Mouse (Mus musculus): ENCODE data around the gene Ubqln4. TPM values are rescaled to one million over a fixed set of nuclear protein-coding genes. Genes with fewer than 3 reads are reported as not detected.

Ubqln4 gene
- total and polyA plus RNA-seq, 3 experiments, result 43.6 to 171 (median 83.0) TPM

- H3K4me3 ChIP-seq (ENCODE audit: control insufficient read depth in 1 of 2, insufficient read depth in 1 of 2, low read depth in 2 of 2, low read length in 2 of 2), result peak within 1 kb of the TSS; percentile 55 to 73
- TF ChIP-seq POLR2A (IDR thresholded peaks at IDR 0.05; ENCODE audit: control insufficient read depth in 1 of 2, insufficient read depth in 1 of 2, low read depth in 1 of 2, low read length in 2 of 2, poor library complexity in 1 of 2), result peak; percentile 54 to 68; a peak in 3 of 4 replicates
- peak; percentile 27; the same call in 1 of the 2 replicates for TF ChIP-seq MYB (IDR thresholded peaks at IDR 0.05; ENCODE audit: low read depth, low read length)
- peak; percentile 59 to 76 (median 76) for TF ChIP-seq CTCF (IDR thresholded peaks at IDR 0.05 in 2 of 3, conservative IDR thresholded peaks at IDR 0.05 in 1 of 3; ENCODE audit: control insufficient read depth in 1 of 3, insufficient read depth in 1 of 3, low read depth in 2 of 3, low read length in 3 of 3, poor library complexity in 1 of 3, severe bottlenecking in 1 of 3)
- TF ChIP-seq NELFE (IDR thresholded peaks at IDR 0.05; ENCODE audit: low read depth, low read length), result peak; percentile 76
- no peak for TF ChIP-seq CHD1 (IDR thresholded peaks at IDR 0.05; ENCODE audit: low read depth, low read length)
- peak; percentile 71 for TF ChIP-seq HCFC1 (IDR thresholded peaks at IDR 0.05; ENCODE audit: low read depth, low read length)
- TF ChIP-seq POLR2AphosphoS2 (IDR thresholded peaks at IDR 0.05; ENCODE audit: low read length), result peak; percentile 58; the same call in 1 of the 2 replicates
- TF ChIP-seq TBP (IDR thresholded peaks at IDR 0.05; ENCODE audit: low read depth, low read length), result peak; percentile 66
- no peak; the same call in 1 of the 2 replicates for TF ChIP-seq ZMIZ1 (IDR thresholded peaks at IDR 0.05; ENCODE audit: low read depth, low read length)
- TF ChIP-seq GATA1 (IDR thresholded peaks at IDR 0.05; ENCODE audit: low read depth, low read length), result peak; percentile 26; the same call in 1 of the 2 replicates
- TF ChIP-seq BHLHE40 (IDR thresholded peaks at IDR 0.05; ENCODE audit: borderline replicate concordance, low read depth, low read length), result peak; percentile 90
- no peak for TF ChIP-seq UBTF (IDR thresholded peaks at IDR 0.05; ENCODE audit: borderline replicate concordance, insufficient read depth, low read depth, low read length)
- no peak for TF ChIP-seq GABPA (IDR thresholded peaks at IDR 0.05; ENCODE audit: low read depth, low read length)
- peak; percentile 98 for TF ChIP-seq SIN3A (IDR thresholded peaks at IDR 0.05; ENCODE audit: low read length)
- no peak; the same call in 1 of the 2 replicates for TF ChIP-seq TAL1 (IDR thresholded peaks at IDR 0.05; ENCODE audit: low read length)
- TF ChIP-seq USF2 (IDR thresholded peaks at IDR 0.05; ENCODE audit: borderline replicate concordance in 1 of 2, insufficient read depth in 1 of 2, low read depth in 1 of 2, low read length in 2 of 2), result peak in 1 of 2 experiments; percentile 42; a peak in 1 of 4 replicates
- peak; percentile 66 for TF ChIP-seq CHD2 (IDR thresholded peaks at IDR 0.05; ENCODE audit: low read length)
- no peak for TF ChIP-seq MEF2A (IDR thresholded peaks at IDR 0.05; ENCODE audit: extremely low read depth, insufficient replicate concordance, low read depth, low read length, poor library complexity, severe bottlenecking)
- TF ChIP-seq EP300 (IDR thresholded peaks at IDR 0.05; ENCODE audit: low read depth in 1 of 2, low read length in 2 of 2), result peak; percentile 17 to 80; a peak in 2 of 4 replicates
- TF ChIP-seq RAD21 (IDR thresholded peaks at IDR 0.05; ENCODE audit: low read depth, low read length), result no peak
- TF ChIP-seq TCF12 (IDR thresholded peaks at IDR 0.05; ENCODE audit: low read depth, low read length), result no peak; the same call in none of the 2 replicates
- TF ChIP-seq USF1 (IDR thresholded peaks at IDR 0.05; ENCODE audit: low read depth, low read length), result peak; percentile 93
- TF ChIP-seq MYC (IDR thresholded peaks at IDR 0.05; ENCODE audit: low read depth, low read length), result peak; percentile 73
- TF ChIP-seq SMC3 (IDR thresholded peaks at IDR 0.05; ENCODE audit: low read depth, low read length), result peak; percentile 20
- no peak; the same call in none of the 2 replicates for TF ChIP-seq RCOR1 (IDR thresholded peaks at IDR 0.05; ENCODE audit: low read depth, low read length)
- peak; percentile 89 for TF ChIP-seq MAZ (IDR thresholded peaks at IDR 0.05; ENCODE audit: low read depth, low read length)
- peak; percentile 91 for TF ChIP-seq ETS1 (IDR thresholded peaks at IDR 0.05; ENCODE audit: low read depth, low read length)
- TF ChIP-seq ZNF384 (IDR thresholded peaks at IDR 0.05; ENCODE audit: low read depth, low read length), result no peak
- TF ChIP-seq KAT2A (conservative IDR thresholded peaks at IDR 0.05; ENCODE audit: low read depth, low read length), result no peak
- peak; percentile 80 for TF ChIP-seq ELF1 (IDR thresholded peaks at IDR 0.05; ENCODE audit: low read depth, low read length)
- no peak for TF ChIP-seq ZC3H11A (IDR thresholded peaks at IDR 0.05; ENCODE audit: low read depth, low read length)
- TF ChIP-seq MXI1 (IDR thresholded peaks at IDR 0.05; ENCODE audit: low read depth, low read length), result peak; percentile 93
- peak; percentile 47; the same call in 1 of the 2 replicates for TF ChIP-seq NRF1 (IDR thresholded peaks at IDR 0.05; ENCODE audit: insufficient read depth, low read depth, low read length, poor library complexity, severe bottlenecking)
- no peak for TF ChIP-seq ZKSCAN1 (IDR thresholded peaks at IDR 0.05; ENCODE audit: low read depth, low read length)
- TF ChIP-seq POLR2AphosphoS5 (IDR thresholded peaks at IDR 0.05; ENCODE audit: borderline replicate concordance, low read depth, low read length), result no peak
Observed at GRCm38 (mm10) chr3:88509692-88510420, 43.7 kb upstream of the Ubqln4 start, which contains the start of gene Lmna. TSS of gene Lmna (minus strand) at chr3:88509956.

More at GRCm38 (mm10) chr3:88509692-88510420, 43.7 kb upstream of the Ubqln4 start, which contains the start of gene Lmna:
- Histone ChIP-seq H3K27ac (ENCODE audit: control insufficient read depth, low read depth, low read length) (peak within 1 kb of the TSS; percentile 98), H3K27me3 (ENCODE audit: control insufficient read depth in 1 of 2, insufficient read depth in 2 of 2, low read length in 2 of 2) (no peaks in the 10 kb centered on the region), H3K9ac (ENCODE audit: control insufficient read depth, low read depth, low read length, poor library complexity, severe bottlenecking) (peak within 1 kb of the TSS; percentile 82), H3K79me2 (ENCODE audit: control insufficient read depth, insufficient read depth, low read length, poor library complexity) (peaks cover 1% of the 10 kb centered on the region; the same call in 1 of the 2 replicates), H3K9me3 (replicated peaks; ENCODE audit: insufficient read depth, low read length) (no peaks in the 10 kb centered on the region), H3K4me1 (ENCODE audit: control insufficient read depth in 1 of 2, insufficient read depth in 2 of 2, low read length in 2 of 2) (peaks cover 26 to 69% of the 10 kb centered on the region in 2 experiments), H3K36me3 (ENCODE audit: control insufficient read depth in 1 of 2, insufficient read depth in 2 of 2, low read length in 2 of 2) (peaks cover 0 to 56% of the 10 kb centered on the region in 2 experiments; a peak in 2 of 4 replicates)
- peak; percentile 99 for DNase-seq (ENCODE audit: low read depth, low spot score)

All from MEL (cell line).